Mouse (Mus musculus): ENCODE results near the gene AC170998.1.

AC170998.1 gene

DNA sequence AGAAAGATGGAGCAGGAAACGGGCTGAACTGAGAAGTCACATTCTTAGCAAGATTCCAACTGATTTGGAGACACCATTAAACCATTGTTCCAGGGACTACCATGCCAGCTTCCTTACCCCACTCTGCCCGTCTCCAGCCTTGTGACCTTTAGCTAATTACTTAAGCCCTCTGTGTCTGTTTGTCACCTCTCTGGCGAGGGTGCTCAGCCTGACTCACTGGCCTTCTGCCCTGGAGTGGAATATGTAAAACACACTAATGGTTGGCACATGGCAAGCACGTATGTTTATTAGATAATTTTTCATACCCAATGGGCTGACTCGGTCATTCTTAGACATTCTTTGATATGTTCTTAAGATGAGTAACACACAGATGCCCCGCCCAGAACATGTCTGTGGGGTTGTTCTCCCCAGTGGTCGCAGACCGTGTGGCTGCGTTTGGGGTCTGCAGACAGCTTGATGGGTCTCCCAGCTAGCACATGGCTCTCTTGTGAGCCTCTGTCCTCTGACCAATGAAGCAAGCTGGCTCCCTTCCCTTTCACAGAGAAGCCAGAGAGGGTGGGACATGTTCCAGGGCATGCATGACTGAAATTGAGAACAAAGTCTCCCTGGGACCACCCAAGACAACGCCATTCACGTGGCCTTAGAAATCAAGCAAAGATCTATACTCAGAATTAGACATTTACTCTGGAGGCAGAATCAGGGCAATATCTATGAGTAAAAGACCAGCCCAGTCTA, 41.1 kb downstream of the AC170998.1 start:
- TF ChIP-seq GATA4 (IDR thresholded peaks at IDR 0.05; ENCODE audit: insufficient replicate concordance, low read length): no peak

- TF ChIP-seq GATA4 (IDR thresholded peaks at IDR 0.05; ENCODE audit: insufficient replicate concordance, low read length): no peak
Measured at GRCm38 (mm10) chr17:28769121-28769874, 43.4 kb downstream of the AC170998.1 start, which contains the start of gene Mapk13. TSS of gene Mapk13 (plus strand) at chr17:28769297.

DNA sequence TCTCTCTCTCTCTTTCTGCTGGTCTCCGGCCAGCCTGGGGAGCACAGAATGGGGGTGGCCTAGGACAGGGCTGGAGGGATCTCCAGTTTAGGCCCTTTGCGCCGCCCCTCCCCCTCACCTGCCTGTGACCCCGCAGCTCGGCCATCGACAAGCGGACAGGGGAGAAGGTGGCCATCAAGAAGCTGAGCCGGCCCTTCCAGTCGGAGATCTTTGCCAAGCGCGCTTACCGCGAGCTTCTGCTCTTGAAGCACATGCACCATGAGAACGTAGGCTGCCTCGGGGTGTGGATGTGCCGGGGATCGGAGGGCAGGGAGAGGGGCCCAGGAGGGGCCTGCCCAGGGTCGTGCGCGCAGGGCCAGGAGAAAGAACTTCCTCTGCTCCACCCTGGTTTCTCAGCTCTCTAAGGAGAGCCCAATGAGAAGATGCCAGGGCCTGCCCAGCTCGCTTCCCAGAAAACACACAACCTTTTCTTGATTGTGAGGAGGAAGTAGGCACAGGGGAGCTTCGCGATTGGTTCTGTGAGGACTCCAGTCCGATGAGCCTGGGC, 44.1 kb downstream of the AC170998.1 start:
- no peak for TF ChIP-seq GATA4 (IDR thresholded peaks at IDR 0.05; ENCODE audit: insufficient replicate concordance, low read length)

- TF ChIP-seq GATA4 (IDR thresholded peaks at IDR 0.05; ENCODE audit: insufficient replicate concordance, low read length): no peak
Measured at GRCm38 (mm10) chr17:28771289-28771688, 45.4 kb downstream of the AC170998.1 start.

GRCm38 (mm10) chr17:28775161-28775560, 49.3 kb downstream of the AC170998.1 start:
- TF ChIP-seq GATA4 (IDR thresholded peaks at IDR 0.05; ENCODE audit: insufficient replicate concordance, low read length): no peak

Measured in liver, adult (tissue).